Comparison of ENCODE assay signal across 8 mouse cellular contexts in the genomic region with DNA sequence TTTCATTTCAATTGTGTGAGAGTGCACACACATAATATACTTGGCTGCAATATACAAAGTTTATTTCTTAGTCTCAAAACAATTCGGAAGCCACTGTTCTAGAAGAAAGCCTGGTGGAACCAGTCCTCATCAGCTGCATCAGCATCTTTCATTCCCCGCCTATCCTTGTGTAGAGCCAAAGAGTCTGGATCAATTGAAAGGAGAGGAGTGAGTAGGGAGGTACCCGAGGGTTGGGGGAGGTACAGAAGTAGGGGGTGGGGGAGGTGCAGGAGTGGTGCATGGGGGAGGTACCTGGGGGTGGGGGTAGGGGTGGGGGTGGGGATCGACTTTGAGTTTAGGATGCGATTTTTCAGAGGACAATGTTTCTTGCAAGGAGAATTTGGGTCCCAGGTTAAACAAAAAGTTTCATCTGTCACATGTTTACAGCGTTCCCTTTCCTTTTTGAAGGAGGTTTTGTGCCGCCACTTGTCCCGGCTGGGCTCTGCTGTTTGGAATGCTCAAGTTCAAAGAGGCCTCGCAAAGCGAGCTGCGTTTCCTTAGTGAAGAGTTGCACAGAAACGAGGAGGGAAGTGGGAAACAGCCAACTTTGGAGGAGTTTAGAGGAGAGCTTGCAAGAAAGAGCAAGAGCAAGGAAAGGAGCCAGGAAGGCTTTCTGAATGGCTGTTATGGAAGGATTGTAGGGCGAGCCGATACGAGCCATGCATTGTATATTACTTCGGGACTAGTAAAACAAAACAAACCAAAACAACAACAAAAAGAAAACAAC.
DNase-seq lines count a peak whose midpoint lies in the region; ATAC-seq lines count a peak whose summit lies in the region.

No protein-coding gene starts in this region.

- peak overlapping the region; percentile 0; the same call in 1 of the 2 replicates for H3K4me3 ChIP-seq in kidney, embryonic 16.5 days (ENCODE audit: low read length)
- H3K4me3 ChIP-seq in forebrain, embryonic 11.5 days (ENCODE audit: low read depth, low read length) = no peak overlapping the region
- no peak overlapping the region for H3K4me3 ChIP-seq in intestine, embryonic 15.5 days (replicated peaks)
- no peak overlapping the region for H3K4me3 ChIP-seq in liver, embryonic 13.5 days (replicated peaks)
- H3K4me3 ChIP-seq in neural tube, embryonic 14.5 days (ENCODE audit: low read depth, low read length) = no peak overlapping the region

- no peaks in the 10 kb centered on the region for H3K36me3 ChIP-seq in kidney, embryonic 16.5 days (ENCODE audit: insufficient read depth, low read length)
- no peaks in the 10 kb centered on the region for H3K36me3 ChIP-seq in forebrain, embryonic 11.5 days (ENCODE audit: control insufficient read depth, insufficient read depth, low read length)
- no peaks in the 10 kb centered on the region for H3K36me3 ChIP-seq in intestine, embryonic 15.5 days
- H3K36me3 ChIP-seq in liver, embryonic 13.5 days = no peaks in the 10 kb centered on the region
- no peaks in the 10 kb centered on the region for H3K36me3 ChIP-seq in neural tube, embryonic 14.5 days (ENCODE audit: control insufficient read depth, insufficient read depth, low read length)

- no peak overlapping the region for H3K27ac ChIP-seq in kidney, embryonic 16.5 days (ENCODE audit: low read length)
- no peak overlapping the region for H3K27ac ChIP-seq in forebrain, embryonic 11.5 days (ENCODE audit: low read depth, low read length)
- H3K27ac ChIP-seq in intestine, embryonic 15.5 days = no peak overlapping the region
- no peak overlapping the region for H3K27ac ChIP-seq in liver, embryonic 13.5 days
- H3K27ac ChIP-seq in neural tube, embryonic 14.5 days (ENCODE audit: low read depth, low read length) = no peak overlapping the region

- peak; percentile 35; the same call in 1 of the 2 replicates for ATAC-seq in kidney, embryonic 16.5 days (ENCODE audit: low FRiP score, low TSS enrichment)
- peak; percentile 72 for ATAC-seq in forebrain, embryonic 11.5 days (replicated peaks; ENCODE audit: low FRiP score)
- ATAC-seq in intestine, embryonic 15.5 days = no peak
- ATAC-seq in liver, embryonic 13.5 days (ENCODE audit: low read depth) = no peak
- ATAC-seq in neural tube, embryonic 14.5 days (ENCODE audit: low read depth) = peak; percentile 56; the same call in 1 of the 2 replicates

- no peaks in the 10 kb centered on the region for H3K9me3 ChIP-seq in kidney, embryonic 16.5 days (ENCODE audit: low read length)
- no peaks in the 10 kb centered on the region for H3K9me3 ChIP-seq in forebrain, embryonic 11.5 days (ENCODE audit: control insufficient read depth, low read length)
- H3K9me3 ChIP-seq in intestine, embryonic 15.5 days = no peaks in the 10 kb centered on the region
- no peaks in the 10 kb centered on the region for H3K9me3 ChIP-seq in liver, embryonic 13.5 days (replicated peaks)
- no peaks in the 10 kb centered on the region for H3K9me3 ChIP-seq in neural tube, embryonic 14.5 days (ENCODE audit: control insufficient read depth, low read length)

- WGBS in kidney, embryonic 16.5 days = 25% methylated on average over 16 of the region's 16 CpGs
- WGBS in forebrain, embryonic 11.5 days = 33% methylated on average over 16 of the region's 16 CpGs
- 26% methylated on average over 16 of the region's 16 CpGs for WGBS in intestine, embryonic 15.5 days
- 26% methylated on average over 16 of the region's 16 CpGs for WGBS in liver, embryonic 13.5 days (ENCODE audit: insufficient replicate concordance)
- 21% methylated on average over 16 of the region's 16 CpGs for WGBS in neural tube, embryonic 14.5 days

- H3K9ac ChIP-seq in kidney, embryonic 16.5 days (replicated peaks; ENCODE audit: low read length) = no peak overlapping the region
- H3K9ac ChIP-seq in forebrain, embryonic 11.5 days (ENCODE audit: low read length) = no peak overlapping the region
- H3K9ac ChIP-seq in intestine, embryonic 15.5 days = no peak overlapping the region
- no peak overlapping the region for H3K9ac ChIP-seq in liver, embryonic 13.5 days
- H3K9ac ChIP-seq in neural tube, embryonic 14.5 days (replicated peaks; ENCODE audit: low read depth, low read length) = no peak overlapping the region

- H3K27me3 ChIP-seq in kidney, embryonic 16.5 days (ENCODE audit: insufficient read depth, low read length) = no peaks in the 10 kb centered on the region
- no peaks in the 10 kb centered on the region for H3K27me3 ChIP-seq in forebrain, embryonic 11.5 days (ENCODE audit: control insufficient read depth, insufficient read depth, low read length)
- H3K27me3 ChIP-seq in intestine, embryonic 15.5 days (replicated peaks) = no peaks in the 10 kb centered on the region
- no peaks in the 10 kb centered on the region for H3K27me3 ChIP-seq in liver, embryonic 13.5 days
- no peaks in the 10 kb centered on the region for H3K27me3 ChIP-seq in neural tube, embryonic 14.5 days (ENCODE audit: control insufficient read depth, insufficient read depth, low read length)

- 0 out of 2 replicates have a peak, but pooled peaks cover 4% of the 10 kb centered on the region for H3K4me1 ChIP-seq in kidney, embryonic 16.5 days (ENCODE audit: insufficient read depth, low read length)
- H3K4me1 ChIP-seq in forebrain, embryonic 11.5 days (replicated peaks; ENCODE audit: control insufficient read depth, insufficient read depth, low read length) = no peaks in the 10 kb centered on the region
- no peaks in the 10 kb centered on the region for H3K4me1 ChIP-seq in intestine, embryonic 15.5 days (replicated peaks)
- no peaks in the 10 kb centered on the region for H3K4me1 ChIP-seq in liver, embryonic 13.5 days (replicated peaks)
- no peaks in the 10 kb centered on the region for H3K4me1 ChIP-seq in neural tube, embryonic 14.5 days (ENCODE audit: control insufficient read depth, insufficient read depth, low read length)

- DNase-seq in kidney, adult 18-20 months = no peak
- no peak for DNase-seq in forebrain, embryonic 11.5 days (ENCODE audit: low spot score)
- no peak for DNase-seq in liver, embryonic 13.5 days
- no peak for DNase-seq in thymus, postnatal 10 days (ENCODE audit: low spot score in 2 of 2)
- no peak for DNase-seq in adrenal gland, adult 8-10 months

- H3K4me2 ChIP-seq in kidney, embryonic 16.5 days (replicated peaks; ENCODE audit: low read depth, low read length) = peak overlapping the region; percentile 7
- H3K4me2 ChIP-seq in forebrain, embryonic 11.5 days (ENCODE audit: low read depth, low read length, severe bottlenecking) = no peak overlapping the region
- H3K4me2 ChIP-seq in intestine, embryonic 15.5 days (replicated peaks) = peak overlapping the region; percentile 9; the same call in 1 of the 2 replicates
- H3K4me2 ChIP-seq in liver, embryonic 13.5 days = peak overlapping the region; percentile 14; the same call in 1 of the 2 replicates
- no peak overlapping the region; the same call in 1 of the 2 replicates for H3K4me2 ChIP-seq in neural tube, embryonic 14.5 days (ENCODE audit: low read depth, low read length)

Comparison
In these comparisons a context has a peak if more than half of its experiments do, and no peak if none do; other contexts are left out.
1. ATAC-seq: peak in kidney, embryonic 16.5 days (single experiment), forebrain, embryonic 11.5 days (single experiment) and neural tube, embryonic 14.5 days (single experiment); none in intestine, embryonic 15.5 days (single experiment) and liver, embryonic 13.5 days (single experiment).
2. H3K4me2 ChIP-seq: peak in kidney, embryonic 16.5 days (single experiment), intestine, embryonic 15.5 days (single experiment) and liver, embryonic 13.5 days (single experiment); none in forebrain, embryonic 11.5 days (single experiment) and neural tube, embryonic 14.5 days (single experiment).